Mouse (Mus musculus) CD4-positive, CD25-positive, alpha-beta regulatory T cell, adult 2 months (primary cell): ENCODE results near the gene Fpr2.
"Not testable (repeated sequence)": the region's sequence is repeated elsewhere in the genome, so short reads cannot be mapped to it uniquely, and the experiment has no call there.

Source experiments
- DNase-seq: peaks from one replicate; pipeline ENCODE4 v3.0.0-alpha.2; 2012; ENCODE audit warnings: low read depth, low spot score

Fpr2 gene

GRCm38 (mm10) chr17:17882672-17883071, 5.0 kb upstream of the Fpr2 start:
- DNase-seq, result no peak

- no peak for DNase-seq
Measured at GRCm38 (mm10) chr17:17883840-17884239, 3.8 kb upstream of the Fpr2 start, which contains the start of gene Fpr1. Fpr1 (minus strand) TSS chr17:17883940.

- DNase-seq, result no peak
Measured at GRCm38 (mm10) chr17:17889732-17890425, 2.3 kb downstream of the Fpr2 start.

GRCm38 (mm10) chr17:17896039-17896438, 8.4 kb downstream of the Fpr2 start:
- DNase-seq, result peak; percentile 80

- peak; percentile 34 for DNase-seq
Measured at GRCm38 (mm10) chr17:17899268-17899667, 11.6 kb downstream of the Fpr2 start.

- peak; percentile 21 for DNase-seq
Measured at GRCm38 (mm10) chr17:17900768-17901167, 13.1 kb downstream of the Fpr2 start.

GRCm38 (mm10) chr17:17909636-17910421, 22.2 kb downstream of the Fpr2 start:
- DNase-seq, result peak; percentile 84

GRCm38 (mm10) chr17:17912618-17913017, 25.0 kb downstream of the Fpr2 start:
- not testable (repeated sequence) for DNase-seq

- DNase-seq, result no peak
Measured at GRCm38 (mm10) chr17:17917376-17917775, 29.8 kb downstream of the Fpr2 start.

- no peak for DNase-seq
Measured at GRCm38 (mm10) chr17:17917782-17918181, 30.2 kb downstream of the Fpr2 start.
